Comparison of ENCODE assay signal across 9 mouse cellular contexts in the genomic region with DNA sequence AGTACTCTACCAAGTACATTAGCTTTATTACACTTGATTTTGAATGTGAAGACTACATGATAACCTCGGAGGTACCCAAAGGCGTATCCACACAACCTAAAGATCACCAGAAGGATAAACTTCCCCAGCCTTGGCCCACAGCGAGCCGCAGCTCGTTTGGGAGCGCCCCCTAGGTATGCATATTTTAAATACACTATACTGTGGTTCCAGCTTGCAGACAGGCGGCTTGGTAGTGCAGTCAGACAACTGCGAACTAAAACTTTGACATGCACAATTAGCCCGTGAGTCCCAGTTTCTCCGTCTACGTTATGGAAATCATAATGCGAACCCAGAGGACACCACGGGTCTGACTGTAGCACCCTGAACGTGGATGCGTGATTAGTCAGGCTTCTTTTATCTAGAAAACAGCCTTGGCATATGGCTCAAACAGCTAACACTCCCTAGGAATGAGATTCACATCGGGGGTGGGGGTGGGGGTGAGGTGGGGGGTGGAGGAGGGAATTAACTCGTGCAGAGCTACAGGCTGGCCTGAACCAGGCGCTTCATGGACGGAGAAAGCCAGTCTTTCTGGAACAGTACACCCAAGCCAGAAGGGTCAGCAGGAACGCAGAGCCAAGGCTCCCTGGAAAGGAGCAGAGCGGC. TPM values are rescaled to one million over a fixed set of nuclear protein-coding genes. Genes with fewer than 3 reads are reported as not detected.
DNase-seq lines count a peak whose midpoint lies in the region; ATAC-seq and TF ChIP-seq lines count a peak whose summit lies in the region.
"Had no signal": no experiment of that assay in that cellular context is flagged by ENCODE, and none has a peak within 500 bp of the region (broad histone marks: within the 10 kb centered on the region; RNA-seq: fewer than 3 reads in every experiment).

No protein-coding gene starts in this region.

- peak overlapping the region; percentile 31; the same call in 1 of the 2 replicates for H3K9ac ChIP-seq in heart, postnatal 0 days (replicated peaks; ENCODE audit: low read depth, low read length)

- no peak for TF ChIP-seq EP300 in heart, postnatal 0 days (IDR thresholded peaks at IDR 0.05; ENCODE audit: low read depth)

- peak overlapping the region; percentile 92 for H3K27ac ChIP-seq in testis, adult 2 months (ENCODE audit: control insufficient read depth, insufficient read depth, low read depth, low read length)
- peak overlapping the region; percentile 39; the same call in 1 of the 2 replicates for H3K27ac ChIP-seq in heart, postnatal 0 days (ENCODE audit: low read depth)

- peak; percentile 42; the same call in 1 of the 2 replicates for TF ChIP-seq CTCF in testis, adult 2 months (IDR thresholded peaks at IDR 0.05; ENCODE audit: control insufficient read depth, insufficient read depth, insufficient replicate concordance, low read depth, low read length)
- TF ChIP-seq CTCF in heart, postnatal 0 days (IDR thresholded peaks at IDR 0.05; ENCODE audit: low read depth), result peak; percentile 67

- no peaks in the 10 kb centered on the region for H3K36me3 ChIP-seq in testis, adult 2 months (ENCODE audit: control insufficient read depth, insufficient read depth, low read length)
- no peaks in the 10 kb centered on the region for H3K36me3 ChIP-seq in heart, postnatal 0 days (replicated peaks; ENCODE audit: control insufficient read depth, insufficient read depth, low read length)

- peak; percentile 55 for ATAC-seq in heart, postnatal 0 days (ENCODE audit: insufficient read depth, low read depth)
- ATAC-seq in megakaryocyte-erythroid progenitor cell, adult 5-6 weeks (replicated peaks; ENCODE audit: low FRiP score, low TSS enrichment, poor library complexity, severe bottlenecking), result peak; percentile 23; the same call in 1 of the 2 replicates

- H3K27me3 ChIP-seq in testis, adult 2 months (ENCODE audit: control insufficient read depth, insufficient read depth, low read length), result no peaks in the 10 kb centered on the region
- 0 out of 2 replicates have a peak, but pooled peaks cover 5% of the 10 kb centered on the region for H3K27me3 ChIP-seq in heart, postnatal 0 days (ENCODE audit: control insufficient read depth, insufficient read depth, low read length)

- no peaks in the 10 kb centered on the region for H3K9me3 ChIP-seq in heart, postnatal 0 days (replicated peaks; ENCODE audit: control insufficient read depth, low read length)

- peaks cover 22% of the 10 kb centered on the region for H3K4me1 ChIP-seq in testis, adult 2 months (ENCODE audit: control insufficient read depth, insufficient read depth, low read length)
- H3K4me1 ChIP-seq in heart, postnatal 0 days (ENCODE audit: control insufficient read depth, insufficient read depth), result no peaks in the 10 kb centered on the region

- no peak for TF ChIP-seq POLR2A in testis, adult 2 months (IDR thresholded peaks at IDR 0.05; ENCODE audit: control insufficient read depth, low read depth, low read length)

- 5% methylated on average over 21 of the region's 21 CpGs for WGBS in heart, postnatal 0 days

- H3K4me2 ChIP-seq in heart, postnatal 0 days (ENCODE audit: low read depth, low read length), result peak overlapping the region; percentile 84

- no peak for DNase-seq in testis, postnatal 14 days (ENCODE audit: low spot score)
- peak; percentile 79 for DNase-seq in embryo, embryonic 11 days
- DNase-seq in heart, postnatal 0 days (ENCODE audit: low spot score), result peak; percentile 21
- peak; percentile 55 for DNase-seq in kidney, postnatal 14 days
- DNase-seq in thymus, postnatal 4 days, result peak; percentile 56
- no peak for DNase-seq in urinary bladder, postnatal 10 days (ENCODE audit: low spot score)

- H3K4me3 ChIP-seq in testis, adult 2 months (ENCODE audit: control insufficient read depth, low read depth, low read length), result peak overlapping the region; percentile 93
- H3K4me3 ChIP-seq in heart, postnatal 0 days (ENCODE audit: low read depth, low read length), result peak overlapping the region; percentile 60

RNA-seq across cellular contexts. Expression of a gene that starts 0.7 kb away (rescaled TPM):
- polyA plus RNA-seq in testis, adult 2 months (2012; rRNA removed), result 25.4 and 27.4 TPM in 2 replicates
- 5.3 and 10.5 TPM in 2 replicates for total RNA-seq in heart, postnatal 0 days (2014; rRNA removed; ENCODE audit: low replicate concordance)
- polyA plus RNA-seq in heart, postnatal 0 days (2015; fragmentation: Nextera tagmentation; extraction: Ambion mirVana), result 5.1 and 5.4 TPM in 2 replicates
- total RNA-seq in megakaryocyte-erythroid progenitor cell, adult 5-6 weeks (2014; fragmentation: Nextera tagmentation), result 0.52 and 1.4 TPM in 2 replicates
- 0.42 and 0.85 TPM in 2 replicates for total RNA-seq in megakaryocyte-erythroid progenitor cell, adult 5-6 weeks (2017)

RNA-seq across cellular contexts. Expression of a gene that starts 58.5 kb away (rescaled TPM):
- 0.30 and 0.45 TPM in 2 replicates for polyA plus RNA-seq in testis, adult 2 months (2012; rRNA removed)
- not detected in 2 replicates for total RNA-seq in heart, postnatal 0 days (2014; rRNA removed; ENCODE audit: low replicate concordance)
- not detected in 2 replicates for polyA plus RNA-seq in heart, postnatal 0 days (2015; fragmentation: Nextera tagmentation; extraction: Ambion mirVana)
- total RNA-seq in megakaryocyte-erythroid progenitor cell, adult 5-6 weeks (2014; fragmentation: Nextera tagmentation), result not detected in 2 replicates
- not detected in 2 replicates for total RNA-seq in megakaryocyte-erythroid progenitor cell, adult 5-6 weeks (2017)
- polyA plus RNA-seq: frontal cortex, adult 2 months had no signal

Comparison
In these comparisons a context has a peak if more than half of its experiments do, and no peak if none do; other contexts are left out.
1. DNase-seq: peak in embryo, embryonic 11 days (single experiment), heart, postnatal 0 days (single experiment), kidney, postnatal 14 days (single experiment) and thymus, postnatal 4 days (single experiment); none in testis, postnatal 14 days (single experiment) and urinary bladder, postnatal 10 days (single experiment).